ENCODE assay signal across 12 mouse cellular contexts in the genomic region with DNA sequence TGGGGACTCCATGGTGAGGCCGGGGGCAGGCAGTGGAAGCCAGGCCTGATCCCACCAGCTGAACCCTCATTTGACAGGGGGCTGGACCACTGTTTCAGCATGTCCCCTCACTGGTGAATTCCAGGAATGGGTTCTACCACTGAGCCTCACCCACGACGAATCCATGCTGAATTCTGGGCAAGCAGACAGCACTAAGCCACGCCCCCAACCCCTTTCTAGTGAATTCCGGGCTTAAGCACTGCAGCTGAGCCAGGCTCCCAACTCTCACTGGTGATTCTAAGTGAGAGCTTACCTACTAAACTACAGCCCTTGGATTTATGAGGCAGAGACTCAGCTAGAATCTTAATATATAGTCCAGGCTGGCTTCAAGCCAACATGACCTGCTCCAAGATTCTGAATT. TPM values are rescaled to one million over a fixed set of nuclear protein-coding genes. Genes with fewer than 3 reads are reported as not detected.
DNase-seq lines count a peak whose midpoint lies in the region; ATAC-seq and TF ChIP-seq lines count a peak whose summit lies in the region.
"Had no signal": no experiment of that assay in that cellular context is flagged by ENCODE, and none has a peak within 500 bp of the region (broad histone marks: within the 10 kb centered on the region; RNA-seq: fewer than 3 reads in every experiment).

No protein-coding gene starts in this region.

- H3K27me3 ChIP-seq in hindbrain, embryonic 16.5 days (replicated peaks; ENCODE audit: control insufficient read depth, insufficient read depth, low read length), result no peaks in the 10 kb centered on the region
- H3K27me3 ChIP-seq in hindbrain, embryonic 12.5 days, result no peaks in the 10 kb centered on the region; the same call in 1 of the 2 replicates
- H3K27me3 ChIP-seq in midbrain, embryonic 10.5 days (ENCODE audit: low read depth, poor library complexity, severe bottlenecking), result no peaks in the 10 kb centered on the region
- H3K27me3 ChIP-seq in midbrain, embryonic 16.5 days (ENCODE audit: control insufficient read depth, insufficient read depth, low read depth, low read length), result no peaks in the 10 kb centered on the region
- no peaks in the 10 kb centered on the region for H3K27me3 ChIP-seq in limb, embryonic 14.5 days (ENCODE audit: control insufficient read depth, insufficient read depth, low read length)
- H3K27me3 ChIP-seq: Patski had no signal

- 40% methylated on average over 5 of the region's 5 CpGs for WGBS in hindbrain, embryonic 16.5 days
- 40% methylated on average over 5 of the region's 5 CpGs for WGBS in hindbrain, embryonic 12.5 days
- 48% methylated on average over 5 of the region's 5 CpGs for WGBS in midbrain, embryonic 10.5 days
- 43% methylated on average over 5 of the region's 5 CpGs for WGBS in midbrain, embryonic 16.5 days
- WGBS in limb, embryonic 14.5 days, result 19% methylated on average over 5 of the region's 5 CpGs

- H3K4me3 ChIP-seq in hindbrain, embryonic 16.5 days (ENCODE audit: low read length), result no peak overlapping the region
- no peak overlapping the region for H3K4me3 ChIP-seq in hindbrain, embryonic 12.5 days
- no peak overlapping the region for H3K4me3 ChIP-seq in midbrain, embryonic 10.5 days
- no peak overlapping the region for H3K4me3 ChIP-seq in midbrain, embryonic 16.5 days (ENCODE audit: low read depth, low read length)
- H3K4me3 ChIP-seq in limb, embryonic 14.5 days (replicated peaks; ENCODE audit: low read length), result no peak overlapping the region

- no peaks in the 10 kb centered on the region for H3K9me3 ChIP-seq in hindbrain, embryonic 16.5 days (ENCODE audit: control insufficient read depth, low read length)
- no peaks in the 10 kb centered on the region for H3K9me3 ChIP-seq in hindbrain, embryonic 12.5 days (replicated peaks)
- H3K9me3 ChIP-seq in midbrain, embryonic 10.5 days (replicated peaks), result no peaks in the 10 kb centered on the region
- no peaks in the 10 kb centered on the region for H3K9me3 ChIP-seq in midbrain, embryonic 16.5 days (replicated peaks; ENCODE audit: control insufficient read depth, low read length, poor library complexity, severe bottlenecking)
- no peaks in the 10 kb centered on the region for H3K9me3 ChIP-seq in limb, embryonic 14.5 days (ENCODE audit: control insufficient read depth, low read length)

- H3K36me3 ChIP-seq in hindbrain, embryonic 16.5 days (ENCODE audit: control insufficient read depth, insufficient read depth, low read length), result no peaks in the 10 kb centered on the region
- no peaks in the 10 kb centered on the region for H3K36me3 ChIP-seq in hindbrain, embryonic 12.5 days
- H3K36me3 ChIP-seq in midbrain, embryonic 10.5 days, result no peaks in the 10 kb centered on the region
- H3K36me3 ChIP-seq in midbrain, embryonic 16.5 days (ENCODE audit: control insufficient read depth, insufficient read depth, low read length), result no peaks in the 10 kb centered on the region
- H3K36me3 ChIP-seq in limb, embryonic 14.5 days (ENCODE audit: control insufficient read depth, insufficient read depth, low read length), result no peaks in the 10 kb centered on the region

- H3K9ac ChIP-seq in hindbrain, embryonic 16.5 days (ENCODE audit: low read depth, low read length), result no peak overlapping the region
- no peak overlapping the region for H3K9ac ChIP-seq in hindbrain, embryonic 12.5 days
- no peak overlapping the region for H3K9ac ChIP-seq in midbrain, embryonic 16.5 days (ENCODE audit: low read depth, low read length)
- H3K9ac ChIP-seq in limb, embryonic 14.5 days (ENCODE audit: low read depth, low read length, severe bottlenecking), result no peak overlapping the region
- H3K9ac ChIP-seq: liver, postnatal 0 days had no signal

- peaks cover 4% of the 10 kb centered on the region; the same call in 1 of the 2 replicates for H3K4me1 ChIP-seq in hindbrain, embryonic 16.5 days (ENCODE audit: control insufficient read depth, insufficient read depth, low read depth, low read length)
- H3K4me1 ChIP-seq in hindbrain, embryonic 12.5 days, result peaks cover 10% of the 10 kb centered on the region
- peaks cover 6% of the 10 kb centered on the region for H3K4me1 ChIP-seq in midbrain, embryonic 10.5 days
- H3K4me1 ChIP-seq in midbrain, embryonic 16.5 days (ENCODE audit: control insufficient read depth, insufficient read depth, low read length), result peaks cover 2% of the 10 kb centered on the region; the same call in 1 of the 2 replicates
- peaks cover 14% of the 10 kb centered on the region for H3K4me1 ChIP-seq in limb, embryonic 14.5 days (ENCODE audit: control insufficient read depth, insufficient read depth, low read length)

- TF ChIP-seq POLR2A in limb, embryonic 14.5 days (IDR thresholded peaks at IDR 0.05; ENCODE audit: borderline replicate concordance, extremely low read depth, insufficient read depth, insufficient read length), result no peak

- ATAC-seq in hindbrain, embryonic 16.5 days, result peak; percentile 45; the same call in 1 of the 2 replicates
- no peak for ATAC-seq in hindbrain, embryonic 12.5 days (ENCODE audit: low FRiP score)
- ATAC-seq in midbrain, embryonic 16.5 days, result no peak
- peak; percentile 83 for ATAC-seq in limb, embryonic 14.5 days (ENCODE audit: low FRiP score, low read depth)
- ATAC-seq in erythroblast, adult 5-6 weeks (replicated peaks; ENCODE audit: low FRiP score, poor library complexity, severe bottlenecking), result no peak
- ATAC-seq: inflammation-experienced regulatory T-cells, adult 6 months; liver, postnatal 0 days; Patski had no signal

- DNase-seq in midbrain, embryonic 10.5 days (ENCODE audit: low spot score), result no peak
- peak; percentile 60 for DNase-seq in R1 (ENCODE audit: low read depth, low spot score)
- peak; percentile 88 for DNase-seq in limb, embryonic 14.5 days (ENCODE audit: low spot score)
- DNase-seq in ovary, postnatal 10 days (ENCODE audit: low spot score), result no peak
- DNase-seq: cerebellum, adult 8-10 months; liver, postnatal 0 days had no signal

- H3K27ac ChIP-seq in hindbrain, embryonic 16.5 days (ENCODE audit: low read depth, low read length), result no peak overlapping the region
- no peak overlapping the region for H3K27ac ChIP-seq in hindbrain, embryonic 12.5 days
- H3K27ac ChIP-seq in midbrain, embryonic 10.5 days (replicated peaks), result 0 out of 2 replicates have a peak overlapping the region, but pooled peaks have one; percentile 49
- H3K27ac ChIP-seq in midbrain, embryonic 16.5 days (ENCODE audit: low read length), result no peak overlapping the region
- peak overlapping the region; percentile 58 for H3K27ac ChIP-seq in limb, embryonic 14.5 days (replicated peaks; ENCODE audit: low read depth, low read length)

- H3K4me2 ChIP-seq in hindbrain, embryonic 16.5 days (ENCODE audit: low read length), result no peak overlapping the region
- H3K4me2 ChIP-seq in hindbrain, embryonic 12.5 days (replicated peaks), result no peak overlapping the region
- no peak overlapping the region for H3K4me2 ChIP-seq in midbrain, embryonic 16.5 days (ENCODE audit: low read length)
- H3K4me2 ChIP-seq in limb, embryonic 14.5 days (replicated peaks; ENCODE audit: low read depth, low read length, severe bottlenecking), result no peak overlapping the region

RNA-seq across cellular contexts. Expression of a gene that starts 8.7 kb away (rescaled TPM):
- 0.43 and 0.95 TPM in 2 replicates for polyA plus RNA-seq in hindbrain, embryonic 16.5 days (2015; fragmentation: Nextera tagmentation; extraction: Ambion mirVana)
- 5.5 and 12.3 TPM in 2 replicates for polyA plus RNA-seq in hindbrain, embryonic 12.5 days (2016; fragmentation: Nextera tagmentation; extraction: Ambion mirVana)
- 3.0 and 3.4 TPM in 2 replicates for polyA plus RNA-seq in midbrain, embryonic 10.5 days (2016; fragmentation: Nextera tagmentation; extraction: Ambion mirVana)
- polyA plus RNA-seq in midbrain, embryonic 16.5 days (2015; fragmentation: Nextera tagmentation; extraction: Ambion mirVana), result not detected in 2 replicates
- polyA plus RNA-seq in limb, embryonic 14.5 days (2012; rRNA removed), result 39.8 and 45.9 TPM in 2 replicates
- polyA plus RNA-seq in limb, embryonic 14.5 days (2014; fragmentation: Nextera tagmentation; extraction: Ambion mirVana), result 68.9 and 79.5 TPM in 2 replicates
- total RNA-seq in erythroblast, adult 5-6 weeks (2015; ENCODE audit: low replicate concordance), result not detected in 2 replicates
- not detected in 2 replicates for total RNA-seq in erythroblast, adult 5-6 weeks (2017; ENCODE audit: low replicate concordance)
- polyA plus RNA-seq: Patski had no signal

RNA-seq across cellular contexts. Expression of a gene that starts 8.7 kb away (rescaled TPM):
- polyA plus RNA-seq in hindbrain, embryonic 16.5 days (2015; fragmentation: Nextera tagmentation; extraction: Ambion mirVana), result 0.50 and 0.65 TPM in 2 replicates
- 2.1 TPM in 2 replicates for polyA plus RNA-seq in hindbrain, embryonic 12.5 days (2016; fragmentation: Nextera tagmentation; extraction: Ambion mirVana)
- 1.1 and 1.2 TPM in 2 replicates for polyA plus RNA-seq in midbrain, embryonic 10.5 days (2016; fragmentation: Nextera tagmentation; extraction: Ambion mirVana)
- polyA plus RNA-seq in midbrain, embryonic 16.5 days (2015; fragmentation: Nextera tagmentation; extraction: Ambion mirVana), result 0.15 and 0.35 TPM in 2 replicates
- polyA plus RNA-seq in limb, embryonic 14.5 days (2012; rRNA removed), result 2.0 and 2.8 TPM in 2 replicates
- polyA plus RNA-seq in limb, embryonic 14.5 days (2014; fragmentation: Nextera tagmentation; extraction: Ambion mirVana), result 0.39 and 1.1 TPM in 2 replicates
- total RNA-seq in erythroblast, adult 5-6 weeks (2015; ENCODE audit: low replicate concordance), result not detected in 2 replicates
- not detected in 2 replicates for total RNA-seq in erythroblast, adult 5-6 weeks (2017; ENCODE audit: low replicate concordance)
- polyA plus RNA-seq: liver, postnatal 0 days had no signal

RNA-seq across cellular contexts. Expression of a gene that starts 10.8 kb away (rescaled TPM):
- 69.4 and 89.9 TPM in 2 replicates for polyA plus RNA-seq in hindbrain, embryonic 16.5 days (2015; fragmentation: Nextera tagmentation; extraction: Ambion mirVana)
- 25.3 and 34.7 TPM in 2 replicates for polyA plus RNA-seq in hindbrain, embryonic 12.5 days (2016; fragmentation: Nextera tagmentation; extraction: Ambion mirVana)
- polyA plus RNA-seq in midbrain, embryonic 10.5 days (2016; fragmentation: Nextera tagmentation; extraction: Ambion mirVana), result 3.5 and 6.8 TPM in 2 replicates
- 11.2 and 17.3 TPM in 2 replicates for polyA plus RNA-seq in midbrain, embryonic 16.5 days (2015; fragmentation: Nextera tagmentation; extraction: Ambion mirVana)
- 92.6 and 103 TPM in 2 replicates for polyA plus RNA-seq in limb, embryonic 14.5 days (2012; rRNA removed)
- 95.6 and 101 TPM in 2 replicates for polyA plus RNA-seq in limb, embryonic 14.5 days (2014; fragmentation: Nextera tagmentation; extraction: Ambion mirVana)
- total RNA-seq in erythroblast, adult 5-6 weeks (2015; ENCODE audit: low replicate concordance), result not detected in 2 replicates
- total RNA-seq in erythroblast, adult 5-6 weeks (2017; ENCODE audit: low replicate concordance), result not detected in 2 replicates
- polyA plus RNA-seq: Patski had no signal

RNA-seq across cellular contexts. Expression of a gene that starts 16.6 kb away (rescaled TPM):
- 324 and 417 TPM in 2 replicates for polyA plus RNA-seq in hindbrain, embryonic 16.5 days (2015; fragmentation: Nextera tagmentation; extraction: Ambion mirVana)
- polyA plus RNA-seq in hindbrain, embryonic 12.5 days (2016; fragmentation: Nextera tagmentation; extraction: Ambion mirVana), result 26.3 and 29.8 TPM in 2 replicates
- 0.70 and 2.8 TPM in 2 replicates for polyA plus RNA-seq in midbrain, embryonic 10.5 days (2016; fragmentation: Nextera tagmentation; extraction: Ambion mirVana)
- polyA plus RNA-seq in midbrain, embryonic 16.5 days (2015; fragmentation: Nextera tagmentation; extraction: Ambion mirVana), result 188 and 270 TPM in 2 replicates
- polyA plus RNA-seq in limb, embryonic 14.5 days (2012; rRNA removed), result 14.9 and 19.3 TPM in 2 replicates
- 15.3 and 16.2 TPM in 2 replicates for polyA plus RNA-seq in limb, embryonic 14.5 days (2014; fragmentation: Nextera tagmentation; extraction: Ambion mirVana)
- total RNA-seq in erythroblast, adult 5-6 weeks (2015; ENCODE audit: low replicate concordance), result not detected in 2 replicates
- total RNA-seq in erythroblast, adult 5-6 weeks (2017; ENCODE audit: low replicate concordance), result not detected in 2 replicates
- polyA plus RNA-seq: inflammation-experienced regulatory T-cells, adult 6 months; Patski had no signal

RNA-seq across cellular contexts. Expression of a gene that starts 25.6 kb away (rescaled TPM):
- polyA plus RNA-seq in hindbrain, embryonic 16.5 days (2015; fragmentation: Nextera tagmentation; extraction: Ambion mirVana), result 24.4 and 32.9 TPM in 2 replicates
- 9.6 and 10.4 TPM in 2 replicates for polyA plus RNA-seq in hindbrain, embryonic 12.5 days (2016; fragmentation: Nextera tagmentation; extraction: Ambion mirVana)
- 10.2 and 10.8 TPM in 2 replicates for polyA plus RNA-seq in midbrain, embryonic 10.5 days (2016; fragmentation: Nextera tagmentation; extraction: Ambion mirVana)
- 19.0 and 24.4 TPM in 2 replicates for polyA plus RNA-seq in midbrain, embryonic 16.5 days (2015; fragmentation: Nextera tagmentation; extraction: Ambion mirVana)
- 17.4 and 20.5 TPM in 2 replicates for polyA plus RNA-seq in limb, embryonic 14.5 days (2012; rRNA removed)
- polyA plus RNA-seq in limb, embryonic 14.5 days (2014; fragmentation: Nextera tagmentation; extraction: Ambion mirVana), result 28.8 and 31.3 TPM in 2 replicates
- 183 and 286 TPM in 2 replicates for total RNA-seq in erythroblast, adult 5-6 weeks (2015; ENCODE audit: low replicate concordance)
- total RNA-seq in erythroblast, adult 5-6 weeks (2017; ENCODE audit: low replicate concordance), result 67.1 and 90.7 TPM in 2 replicates

Comparison
In these comparisons a context has a peak if more than half of its experiments do, and no peak if none do; other contexts are left out.
1. ATAC-seq: peak in hindbrain, embryonic 16.5 days (single experiment) and limb, embryonic 14.5 days (single experiment); none in hindbrain, embryonic 12.5 days (single experiment), midbrain, embryonic 16.5 days (single experiment) and erythroblast, adult 5-6 weeks (single experiment).
2. H3K27ac ChIP-seq: peak in midbrain, embryonic 10.5 days (single experiment) and limb, embryonic 14.5 days (single experiment); none in hindbrain, embryonic 16.5 days (single experiment), hindbrain, embryonic 12.5 days (single experiment) and midbrain, embryonic 16.5 days (single experiment).
3. DNase-seq: peak in R1 (single experiment) and limb, embryonic 14.5 days (single experiment); none in midbrain, embryonic 10.5 days (single experiment) and ovary, postnatal 10 days (single experiment).